Mouse (Mus musculus): ENCODE measurements around the gene Zfp322a.
"Not testable (repeated sequence)": the region's sequence is repeated elsewhere in the genome, so short reads cannot be mapped to it uniquely, and the experiment has no call there.

Zfp322a gene

DNA sequence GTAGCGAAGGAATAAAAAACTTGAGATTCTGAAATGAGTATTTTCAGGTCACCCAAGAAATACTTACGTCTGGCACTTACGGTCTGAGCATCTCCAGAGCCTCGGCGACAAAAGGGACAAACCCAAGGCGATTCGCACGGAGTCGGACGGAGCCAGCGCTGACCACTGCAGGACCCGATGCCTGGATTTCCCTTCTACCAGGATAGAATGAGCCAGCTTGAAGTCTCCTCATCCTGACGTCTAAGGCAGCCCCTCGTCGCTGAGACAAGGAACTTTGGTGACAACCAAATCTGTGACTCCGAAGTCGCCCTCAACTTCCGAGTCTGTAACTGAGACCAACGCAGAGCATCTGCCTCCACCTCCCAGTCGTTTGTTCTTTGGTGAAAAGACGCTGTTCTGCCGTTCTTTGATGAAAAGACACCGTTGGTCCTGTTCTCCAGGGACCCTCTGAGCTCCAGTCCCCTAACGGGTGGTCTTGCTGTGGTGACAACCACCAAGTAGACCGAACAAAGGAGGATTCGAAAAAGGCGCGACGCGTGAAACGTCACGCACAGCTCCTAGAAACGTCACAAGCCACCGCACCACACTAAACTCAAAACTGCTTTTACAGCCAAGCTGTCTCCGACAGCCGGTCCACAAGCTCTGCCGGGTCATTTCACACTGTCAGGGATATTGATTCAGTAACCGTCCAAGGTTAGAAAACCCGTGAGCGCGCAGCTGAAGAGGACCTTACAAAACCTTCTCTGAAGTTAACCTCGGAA is 55.9 kb downstream of the Zfp322a start:
- no peak for DNase-seq

DNA sequence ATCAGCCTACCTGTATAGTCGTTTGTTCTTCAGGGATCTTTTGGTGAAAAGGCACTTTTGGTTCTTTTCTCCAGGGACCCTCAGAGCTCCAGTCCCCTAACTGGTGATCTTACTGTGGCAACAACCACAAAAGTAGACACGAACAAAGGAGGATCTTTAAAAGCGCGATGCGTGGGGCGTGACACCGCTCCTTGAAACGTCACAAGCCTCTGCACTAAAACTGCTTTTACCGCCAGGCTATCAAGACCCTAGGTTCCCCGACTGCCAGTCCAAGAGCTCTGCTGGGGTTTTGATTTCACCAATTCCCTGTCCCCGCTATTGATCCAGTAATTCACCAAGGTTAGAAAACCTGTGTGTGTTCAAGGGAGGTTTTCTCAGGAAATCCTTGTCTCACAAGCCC is 59.0 kb downstream of the Zfp322a start:
- no peak for DNase-seq

DNA sequence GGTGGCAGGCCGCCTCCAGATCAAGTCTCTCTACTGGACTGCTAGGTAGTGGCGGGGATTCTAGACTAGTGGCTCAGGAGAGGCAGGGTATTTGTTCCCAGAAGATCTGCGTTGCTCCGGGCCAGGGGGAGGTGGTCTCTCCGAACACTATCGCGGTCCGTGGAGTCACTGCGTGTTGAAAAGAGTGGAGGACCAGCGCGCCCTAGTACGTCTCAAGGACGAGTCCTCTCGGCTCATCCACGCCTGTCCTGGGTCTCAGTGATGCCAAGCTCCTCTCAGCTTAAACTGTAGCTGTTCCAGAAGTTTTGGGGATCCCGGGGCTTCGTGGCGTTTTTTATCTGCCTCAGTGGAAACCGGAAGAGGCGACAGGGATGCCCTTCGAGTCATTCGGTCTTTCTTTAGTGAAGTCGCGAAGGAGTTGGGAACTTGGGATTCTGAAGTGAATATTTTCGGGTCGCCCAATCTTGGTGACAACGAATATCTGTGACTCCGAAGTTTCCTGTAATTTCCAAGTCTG is 59.5 kb downstream of the Zfp322a start:
- DNase-seq, result no peak

DNA sequence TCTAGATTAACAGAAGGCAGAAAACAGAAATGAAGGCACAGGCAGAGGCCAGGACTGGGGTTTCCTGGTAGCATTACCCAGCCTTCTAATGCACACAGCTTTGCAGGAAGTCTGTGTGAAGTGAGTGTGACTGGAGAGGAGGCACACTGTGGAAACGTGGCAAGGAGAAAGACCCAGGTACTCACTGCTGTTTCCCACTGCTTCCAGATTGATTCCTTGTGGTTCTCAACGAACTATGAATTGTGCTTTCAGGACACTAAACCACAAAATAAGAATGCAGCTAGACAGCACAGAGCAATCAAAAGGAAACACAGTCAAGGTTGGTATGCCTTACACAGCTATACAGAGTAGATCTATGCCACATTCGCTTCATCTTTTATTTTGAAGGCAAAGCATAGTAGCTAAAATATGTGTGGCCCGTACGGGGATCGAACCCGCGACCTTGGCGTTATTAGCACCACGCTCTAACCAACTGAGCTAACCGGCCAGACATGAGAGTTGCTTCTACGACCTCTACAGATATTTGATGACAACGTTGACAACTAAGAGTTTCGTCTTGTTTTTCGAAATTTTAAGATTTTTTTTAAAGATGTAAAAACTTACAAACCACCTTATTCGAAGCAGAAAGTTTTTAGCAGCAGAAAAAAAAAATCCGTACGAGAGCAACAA is 60.2 kb downstream of the Zfp322a start:
- not testable (repeated sequence) for DNase-seq

DNA sequence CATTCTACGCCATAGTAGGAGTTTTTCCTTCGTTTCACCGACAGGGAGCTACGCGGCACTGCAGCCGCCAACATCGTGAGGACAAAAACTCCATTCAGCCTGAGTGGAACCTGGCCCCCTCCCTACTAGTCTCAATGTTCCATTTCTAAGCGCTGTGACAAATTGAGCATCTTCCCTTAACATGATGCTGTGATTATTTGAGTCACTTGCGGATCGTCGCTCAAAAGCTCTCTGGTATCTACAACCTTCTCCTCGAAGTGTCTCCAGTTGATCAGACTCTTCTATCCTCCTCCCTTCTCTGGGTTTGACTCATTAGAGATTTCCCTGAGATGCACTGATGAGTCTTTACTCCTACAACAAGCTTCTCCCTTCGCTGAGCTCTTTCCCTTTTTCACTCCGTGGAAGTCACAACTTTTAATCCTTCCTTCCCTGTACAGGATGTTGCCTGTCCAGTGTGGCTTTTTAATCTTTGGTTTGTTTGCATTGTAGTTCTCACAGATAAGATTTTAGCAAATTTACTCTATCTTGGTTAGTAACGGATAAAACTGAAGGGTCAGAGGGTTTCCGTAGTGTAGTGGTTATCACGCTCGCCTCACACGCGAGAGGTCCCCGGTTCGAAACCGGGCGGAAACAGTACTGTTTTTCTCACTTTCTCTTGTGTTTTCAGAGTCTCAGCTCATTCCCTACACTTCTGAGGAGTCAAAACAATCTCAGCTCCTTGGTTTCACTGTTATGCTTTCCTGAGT is 61.8 kb downstream of the Zfp322a start:
- DNase-seq, result no peak

DNA sequence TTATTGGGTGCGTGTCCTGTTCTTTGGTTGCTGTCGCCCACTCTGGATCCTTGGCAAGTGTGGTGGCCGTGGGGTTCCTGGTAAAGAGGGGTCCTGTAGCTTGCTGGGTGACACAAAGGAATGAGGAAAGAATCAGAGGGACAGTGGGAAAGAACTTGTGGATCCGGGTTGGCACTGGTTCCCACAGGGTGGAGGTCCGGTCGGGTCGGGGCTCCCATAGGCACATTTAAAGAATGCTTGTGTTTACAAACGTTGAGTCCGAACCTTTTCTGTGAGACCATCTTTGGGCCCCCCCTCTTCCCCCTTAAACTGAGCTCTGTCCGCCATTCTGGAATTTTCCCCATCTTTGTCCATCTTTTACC is 62.3 kb downstream of the Zfp322a start:
- no peak for DNase-seq

Measured in thymus, postnatal 14 days (tissue).